Mouse (Mus musculus) kidney, postnatal 14 days (tissue): ENCODE measurements around the gene Tcerg1l.

Experiments used
- DNase-seq: peaks from one replicate; pipeline ENCODE4 v3.0.0; 2022; ENCODE audit warnings: mixed read lengths

Gene Tcerg1l

GRCm38 (mm10) chr7:138215177-138215830, 182.2 kb downstream of the Tcerg1l start:
- DNase-seq, result no peak

DNA sequence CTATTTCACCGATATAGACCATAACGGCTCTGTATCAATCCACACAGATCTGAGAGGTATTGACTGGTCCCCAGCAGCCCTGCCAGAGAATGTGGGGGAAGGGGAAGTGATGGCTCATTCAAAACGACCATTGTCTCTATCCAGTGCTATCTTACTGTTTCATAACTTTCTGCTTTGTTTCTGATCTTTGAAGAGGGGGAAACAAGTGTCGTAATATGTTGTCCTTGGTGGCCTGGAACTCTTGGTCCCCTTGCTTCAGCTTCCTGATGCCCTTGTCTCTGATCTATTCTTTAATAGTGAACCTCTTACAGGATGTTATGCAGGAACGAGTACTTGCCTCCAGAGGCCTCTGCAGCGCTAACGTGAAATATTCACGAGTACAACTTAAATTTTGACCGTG, 182.8 kb downstream of the Tcerg1l start:
- no peak for DNase-seq

GRCm38 (mm10) chr7:138209769-138210168, 187.8 kb downstream of the Tcerg1l start:
- no peak for DNase-seq

DNA sequence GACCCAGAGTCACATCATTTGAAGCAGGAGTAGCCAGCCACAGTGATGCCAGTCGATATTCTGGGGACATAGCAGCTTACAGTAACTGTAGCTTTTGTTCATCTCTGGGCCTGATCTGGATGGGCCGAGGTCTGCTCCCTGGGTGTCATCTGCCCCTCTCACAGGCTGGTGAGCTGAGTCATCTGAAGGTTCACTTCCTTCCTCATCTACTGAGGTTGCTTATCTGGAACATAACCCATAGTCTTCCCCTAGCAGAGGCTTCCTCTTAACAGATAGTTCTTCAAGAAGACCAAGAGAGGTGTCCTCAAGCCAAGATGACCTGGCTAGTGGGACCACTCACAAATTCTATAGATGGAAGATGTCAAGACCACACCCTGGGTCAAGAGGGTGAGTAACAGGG, 192.4 kb downstream of the Tcerg1l start:
- no peak for DNase-seq

- peak; percentile 34 for DNase-seq
These were observed 195.2 kb downstream of the Tcerg1l start for GRCm38 (mm10) chr7:138202162-138202832.

- no peak for DNase-seq
These were observed 198.0 kb downstream of the Tcerg1l start for GRCm38 (mm10) chr7:138199333-138200058.

GRCm38 (mm10) chr7:138196139-138196538, 201.4 kb downstream of the Tcerg1l start:
- DNase-seq, result no peak

GRCm38 (mm10) chr7:138184197-138184596, 213.3 kb downstream of the Tcerg1l start:
- no peak for DNase-seq

DNA sequence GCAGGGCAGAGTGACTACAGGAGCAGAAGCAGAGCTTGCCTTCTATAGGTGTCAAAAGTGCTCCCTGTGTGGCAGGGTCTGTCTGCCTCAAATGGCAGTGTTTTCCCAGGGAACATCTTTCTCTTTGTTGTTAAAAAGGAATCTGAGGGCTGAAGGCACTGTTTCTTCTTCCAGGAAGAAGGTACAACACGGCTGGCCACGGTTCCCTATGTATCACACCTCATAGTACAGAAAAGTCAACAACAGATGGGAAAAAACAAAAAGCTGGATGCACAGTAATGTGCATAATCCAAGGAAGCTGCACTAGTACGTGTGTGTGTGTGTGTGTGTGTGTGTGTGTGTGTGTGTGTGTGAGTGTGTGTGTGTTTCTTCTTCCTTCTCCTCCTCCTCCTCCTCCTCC, 215.3 kb downstream of the Tcerg1l start:
- no peak for DNase-seq

- no peak for DNase-seq
These were observed 218.9 kb downstream of the Tcerg1l start for GRCm38 (mm10) chr7:138178617-138179016.

DNA sequence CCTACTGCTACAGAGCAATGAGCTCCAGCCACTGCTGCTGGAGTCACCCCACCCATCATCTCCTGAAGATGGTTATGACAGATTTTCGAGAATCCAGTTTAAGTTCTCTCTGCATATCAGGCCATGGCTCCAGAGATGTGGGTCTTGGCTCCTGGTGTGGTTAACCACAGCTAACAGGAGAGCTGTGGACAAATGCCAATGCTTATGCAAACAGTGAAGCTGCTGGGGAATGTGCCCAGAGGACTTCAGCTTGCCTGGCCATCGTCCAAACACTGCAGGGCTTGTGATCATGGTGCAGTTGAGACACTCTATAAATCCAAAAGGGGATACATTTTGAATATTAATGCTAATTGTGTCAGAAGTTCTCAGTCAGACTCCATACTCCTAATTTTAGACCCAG, 221.5 kb downstream of the Tcerg1l start:
- DNase-seq, result peak; percentile 65

DNA sequence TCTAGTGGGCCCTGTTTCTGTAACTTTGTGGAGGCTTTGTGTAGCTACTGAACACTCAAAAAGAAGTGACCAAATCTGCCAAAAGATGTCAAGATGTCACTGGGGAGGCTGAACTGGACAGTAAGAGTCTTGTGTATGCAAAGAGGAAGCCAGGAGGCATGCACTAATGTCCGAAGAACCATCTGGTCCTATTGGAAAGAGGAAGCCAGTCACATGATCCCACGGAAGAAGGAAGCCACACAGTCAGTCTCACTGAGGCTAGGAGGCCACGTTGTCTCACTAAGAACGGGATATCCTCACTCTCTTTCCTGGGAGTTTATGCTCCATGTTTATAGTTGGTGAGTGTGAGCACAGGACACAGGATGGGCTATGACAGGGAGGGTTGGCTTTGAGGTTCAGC, 227.1 kb downstream of the Tcerg1l start:
- no peak for DNase-seq
